Mouse (Mus musculus) heart, adult 2 months (tissue): Measurements from ENCODE around the gene Lamtor3.

ENCODE experiments used
- CTCF ChIP-seq: fragments of 200-600 bp; IDR thresholded peaks from 2 replicates; pipeline ENCODE4 v1.8.1; 2022; ENCODE audit warnings: antibody characterized with exemption, mild to moderate bottlenecking, moderate library complexity
- POLR2A ChIP-seq: fragments of 200-500 bp; IDR thresholded peaks from 2 replicates; pipeline ENCODE4 v1.6.1; 2011; ENCODE audit warnings: mild to moderate bottlenecking, low read depth, low read length, control low read depth; ENCODE audit not compliant: insufficient read depth

GRCm38 (mm10) chr3:137961736-137962385 lies 43.6 kb downstream of the Lamtor3 start:
- no peak for TF ChIP-seq POLR2A
- no peak for TF ChIP-seq CTCF
